Mouse (Mus musculus): ENCODE measurements around the gene Mturn. TPM values are rescaled to one million over a fixed set of nuclear protein-coding genes. Genes with fewer than 3 reads are reported as not detected.

The Mturn gene
- total RNA-seq, 1 experiment = 4.2 TPM

DNA sequence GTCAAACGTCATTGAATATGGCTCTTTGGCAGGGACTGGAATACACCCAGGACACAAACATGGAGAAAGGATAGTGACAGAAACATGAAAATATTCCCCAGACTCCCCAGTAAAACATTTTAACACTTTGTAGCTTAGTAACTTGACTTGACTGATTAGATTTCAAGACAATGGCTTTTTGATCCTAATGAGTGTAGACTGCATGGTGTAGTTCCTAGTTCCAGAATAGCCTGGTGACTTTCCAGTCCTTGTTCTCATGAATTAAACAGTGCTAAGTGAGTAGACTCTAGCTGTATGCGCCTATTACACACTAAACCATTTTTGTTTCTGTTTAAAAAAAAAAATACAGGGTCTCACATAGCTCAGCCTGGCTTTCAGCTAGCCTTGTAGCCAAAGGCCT, 24.7 kb downstream of the Mturn start:
- H3K9me3 ChIP-seq (ENCODE audit: control insufficient read depth, insufficient read depth, low read depth, low read length) = no peaks in the 10 kb centered on the region
- H3K4me3 ChIP-seq (ENCODE audit: insufficient read depth in 1 of 2, low read depth in 1 of 2, low read length in 2 of 2, poor library complexity in 1 of 2, severe bottlenecking in 1 of 2) = no peak overlapping the region
- H3K4me1 ChIP-seq (ENCODE audit: control insufficient read depth in 2 of 2, insufficient read depth in 2 of 2, low read length in 2 of 2, poor library complexity in 1 of 2) = peaks cover 12 to 30% of the 10 kb centered on the region in 2 experiments
- TF ChIP-seq ZNF384 (IDR thresholded peaks at IDR 0.05; ENCODE audit: low read depth, low read length) (no peak), ZC3H11A (IDR thresholded peaks at IDR 0.05; ENCODE audit: borderline replicate concordance, low read depth, low read length) (no peak), HCFC1 (IDR thresholded peaks at IDR 0.05; ENCODE audit: borderline replicate concordance, insufficient read depth, low read length) (no peak), MAFK (IDR thresholded peaks at IDR 0.05; ENCODE audit: insufficient read depth, low read depth, low read length) (no peak)
- no peak for DNase-seq (ENCODE audit: low read depth, low spot score)
- no peak overlapping the region for H3K27ac ChIP-seq (ENCODE audit: insufficient read depth, low read depth, low read length, poor library complexity, severe bottlenecking)
- H3K36me3 ChIP-seq (ENCODE audit: control insufficient read depth, insufficient read depth, low read length, poor library complexity, severe bottlenecking) = no peaks in the 10 kb centered on the region; the same call in 1 of the 2 replicates
- in situ Hi-C loops (cut with MboI; ENCODE audit: low sequenced_read_pairs in 2 of 2, unreplicated experiment in 2 of 2) = no loop called here
- H3K9ac ChIP-seq (ENCODE audit: insufficient read depth, low read depth, low read length, poor library complexity, severe bottlenecking) = no peak overlapping the region

DNA sequence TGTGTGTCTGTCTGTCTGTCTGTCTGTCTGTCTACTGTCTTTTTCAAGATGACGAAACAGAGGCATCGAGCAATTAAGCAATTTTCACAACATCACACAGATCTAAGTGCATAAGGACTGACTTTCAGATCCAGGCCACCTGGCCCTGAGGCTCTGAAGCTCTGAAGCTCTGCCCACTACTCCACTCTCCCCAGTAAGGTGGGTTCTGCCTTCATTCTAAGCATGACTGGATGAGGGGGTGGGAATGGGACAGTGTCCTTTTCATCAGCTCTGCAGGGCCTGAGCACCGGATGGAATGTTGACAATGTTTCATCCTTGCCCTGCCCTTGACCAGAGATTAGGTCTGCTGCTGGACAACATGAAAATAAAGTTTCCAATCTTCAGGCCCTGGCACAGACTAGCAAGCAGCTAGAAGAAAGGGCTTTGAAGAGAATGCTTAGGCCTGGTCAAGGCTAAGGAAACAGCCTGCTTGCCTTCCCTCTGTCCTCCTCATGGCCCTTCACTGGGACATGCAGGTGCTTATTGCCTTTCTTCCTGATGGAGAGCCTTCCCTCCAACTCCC, 25.3 kb downstream of the Mturn start:
- H3K27ac ChIP-seq (ENCODE audit: insufficient read depth, low read depth, low read length, poor library complexity, severe bottlenecking) = no peak overlapping the region
- peaks cover 12 to 26% of the 10 kb centered on the region in 2 experiments for H3K4me1 ChIP-seq (ENCODE audit: control insufficient read depth in 2 of 2, insufficient read depth in 2 of 2, low read length in 2 of 2, poor library complexity in 1 of 2)
- no peak overlapping the region for H3K9ac ChIP-seq (ENCODE audit: insufficient read depth, low read depth, low read length, poor library complexity, severe bottlenecking)
- no peaks in the 10 kb centered on the region for H3K9me3 ChIP-seq (ENCODE audit: control insufficient read depth, insufficient read depth, low read depth, low read length)
- in situ Hi-C loops (cut with MboI; ENCODE audit: low sequenced_read_pairs in 2 of 2, unreplicated experiment in 2 of 2) = no loop called here
- no peak for DNase-seq (ENCODE audit: low read depth, low spot score)
- no peak for TF ChIP-seq CHD2 (IDR thresholded peaks at IDR 0.05; ENCODE audit: low read depth, low read length)
- TF ChIP-seq MAFK (IDR thresholded peaks at IDR 0.05; ENCODE audit: insufficient read depth, low read depth, low read length) = no peak
- no peak for TF ChIP-seq ZNF384 (IDR thresholded peaks at IDR 0.05; ENCODE audit: low read depth, low read length)
- no peak for TF ChIP-seq HCFC1 (IDR thresholded peaks at IDR 0.05; ENCODE audit: borderline replicate concordance, insufficient read depth, low read length)
- TF ChIP-seq ZC3H11A (IDR thresholded peaks at IDR 0.05; ENCODE audit: borderline replicate concordance, low read depth, low read length) = no peak
- H3K4me3 ChIP-seq (ENCODE audit: insufficient read depth in 1 of 2, low read depth in 1 of 2, low read length in 2 of 2, poor library complexity in 1 of 2, severe bottlenecking in 1 of 2) = no peak overlapping the region
- H3K36me3 ChIP-seq (ENCODE audit: control insufficient read depth, insufficient read depth, low read length, poor library complexity, severe bottlenecking) = no peaks in the 10 kb centered on the region

DNA sequence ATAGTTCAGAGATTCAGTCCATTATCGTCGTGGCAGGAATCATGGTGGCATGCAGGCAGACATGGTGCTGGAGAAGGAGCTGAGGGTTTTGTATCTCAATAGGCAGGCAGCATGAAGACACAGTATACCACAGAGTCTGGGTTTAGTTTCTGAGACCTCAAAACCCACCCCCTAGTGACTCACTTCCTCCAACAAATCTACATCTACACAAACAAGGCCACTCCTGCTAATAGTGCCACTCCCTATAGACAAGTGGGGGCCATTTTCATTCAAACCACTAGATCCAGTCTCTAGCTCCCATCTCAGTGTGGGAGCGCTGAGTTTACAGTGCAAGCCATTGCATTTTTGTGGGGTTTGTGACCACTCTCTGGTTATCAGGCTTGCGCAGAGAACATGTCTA, 27.2 kb downstream of the Mturn start:
- peaks cover 12 to 21% of the 10 kb centered on the region in 2 experiments for H3K4me1 ChIP-seq (ENCODE audit: control insufficient read depth in 2 of 2, insufficient read depth in 2 of 2, low read length in 2 of 2, poor library complexity in 1 of 2)
- H3K9me3 ChIP-seq (ENCODE audit: control insufficient read depth, insufficient read depth, low read depth, low read length) = no peaks in the 10 kb centered on the region
- in situ Hi-C loops (cut with MboI; ENCODE audit: low sequenced_read_pairs in 2 of 2, unreplicated experiment in 2 of 2) = no loop called here
- H3K27ac ChIP-seq (ENCODE audit: insufficient read depth, low read depth, low read length, poor library complexity, severe bottlenecking) = no peak overlapping the region
- H3K4me3 ChIP-seq (ENCODE audit: insufficient read depth in 1 of 2, low read depth in 1 of 2, low read length in 2 of 2, poor library complexity in 1 of 2, severe bottlenecking in 1 of 2) = no peak overlapping the region
- no peak for DNase-seq (ENCODE audit: low read depth, low spot score)
- no peaks in the 10 kb centered on the region for H3K36me3 ChIP-seq (ENCODE audit: control insufficient read depth, insufficient read depth, low read length, poor library complexity, severe bottlenecking)
- H3K9ac ChIP-seq (ENCODE audit: insufficient read depth, low read depth, low read length, poor library complexity, severe bottlenecking) = no peak overlapping the region
- no peak for TF ChIP-seq HCFC1 (IDR thresholded peaks at IDR 0.05; ENCODE audit: borderline replicate concordance, insufficient read depth, low read length)
- no peak for TF ChIP-seq CHD2 (IDR thresholded peaks at IDR 0.05; ENCODE audit: low read depth, low read length)
- TF ChIP-seq ZNF384 (IDR thresholded peaks at IDR 0.05; ENCODE audit: low read depth, low read length) = no peak
- TF ChIP-seq MAFK (IDR thresholded peaks at IDR 0.05; ENCODE audit: insufficient read depth, low read depth, low read length) = no peak
- no peak for TF ChIP-seq ZC3H11A (IDR thresholded peaks at IDR 0.05; ENCODE audit: borderline replicate concordance, low read depth, low read length)

DNA sequence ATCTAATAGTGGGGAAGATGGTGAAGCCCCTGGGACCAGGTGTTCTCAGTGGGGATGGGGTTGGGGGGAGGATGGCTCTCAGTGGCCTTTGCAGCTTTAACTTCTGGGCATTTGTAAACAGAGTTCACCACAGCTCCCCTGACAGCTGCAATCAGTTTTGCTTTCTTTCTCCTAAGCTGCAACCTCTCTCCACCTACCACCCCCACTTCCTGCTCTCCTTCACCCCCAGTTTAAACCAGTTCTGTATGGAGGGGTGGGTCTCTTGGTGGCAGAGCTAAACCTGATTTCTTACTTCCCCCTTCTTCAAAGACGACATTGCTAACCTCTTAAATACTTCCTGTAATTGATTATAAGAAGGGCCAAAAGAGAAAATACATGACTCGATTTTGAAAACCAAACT, 34.3 kb downstream of the Mturn start:
- DNase-seq (ENCODE audit: low read depth, low spot score) = no peak
- Histone ChIP-seq H3K9me3 (ENCODE audit: control insufficient read depth, insufficient read depth, low read depth, low read length) (no peaks in the 10 kb centered on the region), H3K36me3 (ENCODE audit: control insufficient read depth, insufficient read depth, low read length, poor library complexity, severe bottlenecking) (no peaks in the 10 kb centered on the region), H3K27ac (ENCODE audit: insufficient read depth, low read depth, low read length, poor library complexity, severe bottlenecking) (no peak overlapping the region), H3K4me3 (ENCODE audit: insufficient read depth in 1 of 2, low read depth in 1 of 2, low read length in 2 of 2, poor library complexity in 1 of 2, severe bottlenecking in 1 of 2) (no peak overlapping the region), H3K4me1 (ENCODE audit: control insufficient read depth in 2 of 2, insufficient read depth in 2 of 2, low read length in 2 of 2, poor library complexity in 1 of 2) (peaks cover 0 to 4% of the 10 kb centered on the region in 2 experiments; a peak in 1 of 4 replicates), H3K9ac (ENCODE audit: insufficient read depth, low read depth, low read length, poor library complexity, severe bottlenecking) (no peak overlapping the region)
- TF ChIP-seq MAFK (IDR thresholded peaks at IDR 0.05; ENCODE audit: insufficient read depth, low read depth, low read length) (no peak), CHD2 (IDR thresholded peaks at IDR 0.05; ENCODE audit: low read depth, low read length) (no peak), HCFC1 (IDR thresholded peaks at IDR 0.05; ENCODE audit: borderline replicate concordance, insufficient read depth, low read length) (no peak), ZNF384 (IDR thresholded peaks at IDR 0.05; ENCODE audit: low read depth, low read length) (no peak), ZC3H11A (IDR thresholded peaks at IDR 0.05; ENCODE audit: borderline replicate concordance, low read depth, low read length) (no peak)
- in situ Hi-C loops (cut with MboI; ENCODE audit: low sequenced_read_pairs in 2 of 2, unreplicated experiment in 2 of 2) = no loop called here
